Mouse (Mus musculus) kidney, adult 2 months (tissue): ENCODE results near the gene Kdm4b.

Source experiments
- CTCF ChIP-seq: fragments of 200-500 bp; conservative IDR thresholded peaks from 2 replicates; pipeline ENCODE4 v1.5.1; 2011; ENCODE audit warnings: low read depth, mild to moderate bottlenecking, control low read depth, low read length, moderate library complexity, mixed read lengths; ENCODE audit not compliant: insufficient read depth, insufficient read length
- POLR2A ChIP-seq: fragments of 200-500 bp; IDR thresholded peaks from one replicate; pipeline ENCODE4 v1.6.1; 2011; ENCODE audit warnings: low read depth, low read length, control low read depth

GRCm38 (mm10) chr17:56340717-56341116 lies 14.9 kb downstream of the Kdm4b start:
- no peak for TF ChIP-seq POLR2A
- TF ChIP-seq CTCF: no peak
